Mouse (Mus musculus) forebrain, postnatal 0 days (tissue): ENCODE results near the gene Ifna4. TPM values are rescaled to one million over a fixed set of nuclear protein-coding genes. Genes with fewer than 3 reads are reported as not detected.

Experiments
- ATAC-seq: fragments of 200-750 bp; cut with Nextera tagmentation; 2 replicates; pipeline ENCODE4 v1.8.0; 2017; ENCODE audit warnings: mild to moderate bottlenecking, moderate library complexity
- DNase-seq: peaks from one replicate; pipeline ENCODE4 v3.0.0-alpha.2; 2015
- H3K27ac ChIP-seq: fragments of 300-500 bp; sonication (generic); 2 replicates; pipeline ENCODE4 v1.5.1; 2014; ENCODE audit warnings: low read depth, mild to moderate bottlenecking, antibody characterized with exemption, low read length, moderate library complexity, mixed read lengths
- H3K27me3 ChIP-seq: fragments of 300-500 bp; sonication (generic); 2 replicates; pipeline ENCODE4 v1.6.1; 2014; ENCODE audit warnings: mild to moderate bottlenecking, low read length, mixed read lengths; ENCODE audit not compliant: insufficient read depth
- H3K36me3 ChIP-seq: fragments of 300-500 bp; sonication (generic); 2 replicates; pipeline ENCODE4 v1.6.1; 2014; ENCODE audit warnings: mild to moderate bottlenecking, moderate library complexity; ENCODE audit not compliant: insufficient read depth
- H3K4me1 ChIP-seq: fragments of 300-500 bp; sonication (generic); 2 replicates; pipeline ENCODE4 v1.6.1; 2014; ENCODE audit warnings: antibody characterized with exemption; ENCODE audit not compliant: insufficient read depth
- H3K4me2 ChIP-seq: fragments of 300-500 bp; sonication (generic); 2 replicates; pipeline ENCODE4 v1.6.1; 2014; ENCODE audit warnings: low read depth, mild to moderate bottlenecking, moderate library complexity
- H3K4me3 ChIP-seq: fragments of 300-500 bp; sonication (generic); 2 replicates; pipeline ENCODE4 v1.5.1; 2014; ENCODE audit warnings: low read depth, low read length, mixed read lengths
- H3K9ac ChIP-seq: fragments of 300-500 bp; sonication (generic); 2 replicates; pipeline ENCODE4 v1.6.1; 2014; ENCODE audit warnings: mild to moderate bottlenecking
- H3K9me3 ChIP-seq: fragments of 300-500 bp; sonication (generic); 2 replicates; pipeline ENCODE4 v1.6.1; 2016; ENCODE audit warnings: low read length
- CTCF ChIP-seq: sonication (generic); IDR thresholded peaks from 2 replicates; pipeline ENCODE4 v1.5.1; 2016; ENCODE audit warnings: antibody characterized with exemption, control low read depth, low read depth
- WGBS: fragments of 180-500 bp; shearing (Covaris S2); extraction: QIAGEN DNeasy Blood & Tissue Kit; methylation state at CpG from one replicate; pipeline ENCODE4 v1.1.7; 2014; 5-methylcytosine and 5-hydroxymethylcytosine counted together
- polyA plus RNA-seq: library from polyadenylated mRNA; unstranded; fragments of >200 nt; fragmentation: Nextera tagmentation; extraction: Ambion mirVana; gene quantifications from 2 replicates; pipeline ENCODE4 v1.2.1, GENCODE M21; 2015
- total RNA-seq: library from RNA; depleted of rRNA; stranded (reverse); fragments of >200 nt; gene quantifications from 2 replicates; pipeline ENCODE4 v1.2.3, GENCODE M21; 2014

Ifna4 gene
- total and polyA plus RNA-seq, 2 experiments from 2014 or later, result not detected

DNA sequence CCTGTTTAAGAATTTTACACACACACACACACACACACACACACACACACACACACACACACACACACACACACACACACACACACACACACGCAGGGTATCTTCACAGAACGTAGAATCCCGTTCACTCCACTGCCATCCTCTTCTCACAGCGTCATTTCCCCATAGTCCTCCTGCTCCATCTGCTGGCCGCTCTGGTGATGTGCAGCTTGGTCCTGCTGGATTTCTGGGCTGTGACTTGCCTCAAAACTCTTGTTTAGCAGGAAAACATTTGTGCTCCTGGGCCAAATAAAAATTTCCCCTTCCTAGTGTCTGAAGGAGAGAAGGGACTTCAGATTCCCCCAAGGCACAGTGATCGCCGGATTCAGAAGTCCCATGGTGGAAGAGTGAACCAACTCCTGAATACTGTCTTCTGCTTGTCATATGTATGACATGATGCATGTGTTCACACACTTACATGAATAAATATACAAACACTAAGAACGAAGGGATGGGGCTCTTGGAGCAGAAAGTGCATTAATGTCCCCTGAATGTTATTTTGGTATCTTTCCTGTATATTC is 25.8 kb downstream of the Ifna4 start:
- under 1% methylated on average over 8 of the region's 8 CpGs for WGBS
- DNase-seq (peak; percentile 85), ATAC-seq (peak; percentile 85)
- H3K9ac ChIP-seq, result no peak overlapping the region
- peak overlapping the region; percentile 75 for H3K4me2 ChIP-seq
- H3K27ac ChIP-seq, result no peak overlapping the region
- TF ChIP-seq CTCF, result peak; percentile 94
- H3K36me3 ChIP-seq, result no peaks in the 10 kb centered on the region
- no peaks in the 10 kb centered on the region for H3K9me3 ChIP-seq
- H3K4me1 ChIP-seq, result no peaks in the 10 kb centered on the region
- peak overlapping the region; percentile 41 for H3K4me3 ChIP-seq
- no peaks in the 10 kb centered on the region for H3K27me3 ChIP-seq

DNA sequence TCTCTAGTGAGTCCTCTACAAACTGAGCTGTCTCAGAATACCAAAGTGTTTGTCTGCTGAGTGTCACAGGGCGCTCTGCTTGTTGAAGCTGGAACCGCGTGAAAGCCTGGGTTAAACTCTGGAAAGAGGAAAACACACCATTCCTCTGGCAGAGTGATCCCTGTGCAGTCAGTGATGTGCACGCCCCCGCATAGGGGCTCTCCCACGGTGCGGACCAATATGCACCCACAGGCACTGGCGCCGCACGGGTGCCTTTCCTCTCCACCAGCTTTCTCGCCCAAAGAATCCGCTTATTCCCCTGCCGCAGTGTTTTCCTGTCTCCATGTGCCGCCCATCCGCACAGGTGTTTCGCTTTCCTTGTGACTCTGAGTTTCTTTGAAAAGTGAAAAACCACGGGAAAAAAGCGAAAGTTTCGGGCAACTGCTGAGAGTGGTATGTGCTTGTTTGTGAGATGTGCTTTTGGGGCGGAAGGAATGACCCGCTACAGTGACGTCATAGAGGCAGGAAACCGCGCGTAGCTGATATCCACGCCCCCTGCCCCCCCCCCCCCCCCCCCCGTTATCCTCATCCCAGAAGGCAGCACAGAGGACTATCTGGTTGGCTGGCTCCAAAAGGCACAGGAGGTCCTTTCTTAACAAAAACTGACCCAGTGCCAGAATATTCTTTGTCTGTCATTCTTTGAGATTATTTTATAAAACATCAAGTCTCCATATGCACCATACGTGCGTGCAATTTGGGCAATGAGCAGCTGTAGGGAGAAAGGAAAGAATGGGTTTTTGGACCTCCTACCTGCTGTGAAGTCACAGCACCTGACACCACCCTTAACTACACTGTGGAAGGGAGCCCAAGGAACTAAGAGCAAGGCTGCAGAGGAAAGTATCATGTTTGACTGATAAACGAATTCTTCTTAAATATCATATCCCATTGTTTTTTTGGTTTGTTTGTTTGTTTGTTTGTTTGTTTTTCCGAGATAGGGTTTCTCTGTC is 26.6 kb downstream of the Ifna4 start:
- Histone ChIP-seq H3K4me3 (peak overlapping the region; percentile 41), H3K27me3 (no peaks in the 10 kb centered on the region), H3K9ac (peak overlapping the region; percentile 43), H3K4me1 (no peaks in the 10 kb centered on the region), H3K27ac (no peak overlapping the region), H3K9me3 (no peaks in the 10 kb centered on the region), H3K4me2 (peak overlapping the region; percentile 75), H3K36me3 (no peaks in the 10 kb centered on the region)
- peak; percentile 62 for DNase-seq
- peak; percentile 72 for ATAC-seq
- 8% methylated on average over 31 of the region's 31 CpGs for WGBS
- TF ChIP-seq CTCF, result no peak

DNA sequence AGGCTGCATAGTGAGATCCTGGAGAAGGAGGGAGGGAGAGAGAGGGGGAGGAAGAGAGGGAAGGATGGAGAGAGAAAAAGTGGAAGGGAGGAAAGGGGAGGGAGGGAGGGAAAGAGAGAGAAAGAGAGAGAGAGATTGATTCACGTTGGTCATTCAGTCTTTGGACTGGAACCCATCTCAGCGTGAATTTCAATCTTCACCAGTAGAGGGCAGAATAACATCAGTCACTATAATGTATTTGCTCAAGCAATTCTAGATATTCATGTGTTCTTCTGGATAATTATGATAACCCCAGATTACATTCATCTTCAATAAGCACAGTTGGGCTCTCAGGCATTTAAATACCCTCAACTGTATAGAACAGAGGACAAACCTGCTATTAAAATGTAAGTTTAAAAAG is 31.0 kb downstream of the Ifna4 start:
- Histone ChIP-seq H3K9ac (no peak overlapping the region), H3K4me3 (no peak overlapping the region), H3K4me1 (no peaks in the 10 kb centered on the region), H3K27ac (no peak overlapping the region), H3K27me3 (no peaks in the 10 kb centered on the region), H3K36me3 (no peaks in the 10 kb centered on the region), H3K4me2 (no peak overlapping the region), H3K9me3 (no peaks in the 10 kb centered on the region)
- peak; percentile 79 for TF ChIP-seq CTCF
- WGBS, result 0% methylated on average over 2 of the region's 2 CpGs
- DNase-seq, result peak; percentile 63
- ATAC-seq, result no peak

DNA sequence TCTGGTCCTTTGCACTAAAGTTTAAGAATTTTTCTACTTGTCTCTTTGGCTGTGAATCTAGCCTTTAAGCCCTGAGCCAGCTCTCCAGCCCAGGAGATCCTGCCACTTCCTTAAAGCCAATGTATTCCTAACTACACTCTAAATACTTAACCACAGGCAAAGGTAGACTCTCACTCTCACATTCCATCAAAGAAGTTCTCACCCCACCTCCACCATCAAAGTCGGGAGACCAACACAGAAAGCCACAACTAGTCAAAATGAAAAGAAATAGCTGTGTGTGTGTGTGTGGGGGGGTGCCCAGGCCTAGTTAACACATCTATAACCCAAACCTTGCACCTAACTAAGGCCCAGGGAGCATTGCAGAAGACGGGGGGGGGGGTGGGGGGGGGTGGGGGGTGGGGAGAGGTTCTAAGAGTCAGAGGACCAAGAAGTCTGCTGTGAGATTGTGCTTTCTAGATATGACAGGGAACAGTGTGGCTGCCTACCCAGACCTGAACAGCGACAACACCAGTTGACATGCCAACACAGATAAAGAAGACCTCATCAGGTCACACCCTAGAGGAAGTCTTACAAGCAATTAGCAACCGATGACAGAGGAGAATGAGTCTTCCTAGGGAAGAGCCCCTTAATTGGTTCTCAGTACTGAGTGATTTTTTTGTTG is 33.9 kb downstream of the Ifna4 start:
- 84% methylated on average over 3 of the region's 4 CpGs for WGBS
- H3K4me2 ChIP-seq, result no peak overlapping the region
- DNase-seq, result no peak
- H3K27me3 ChIP-seq, result no peaks in the 10 kb centered on the region
- no peak overlapping the region for H3K9ac ChIP-seq
- H3K9me3 ChIP-seq, result no peaks in the 10 kb centered on the region
- no peaks in the 10 kb centered on the region for H3K4me1 ChIP-seq
- no peak for TF ChIP-seq CTCF
- no peak for ATAC-seq
- no peaks in the 10 kb centered on the region for H3K36me3 ChIP-seq
- H3K27ac ChIP-seq, result no peak overlapping the region
- no peak overlapping the region for H3K4me3 ChIP-seq

DNA sequence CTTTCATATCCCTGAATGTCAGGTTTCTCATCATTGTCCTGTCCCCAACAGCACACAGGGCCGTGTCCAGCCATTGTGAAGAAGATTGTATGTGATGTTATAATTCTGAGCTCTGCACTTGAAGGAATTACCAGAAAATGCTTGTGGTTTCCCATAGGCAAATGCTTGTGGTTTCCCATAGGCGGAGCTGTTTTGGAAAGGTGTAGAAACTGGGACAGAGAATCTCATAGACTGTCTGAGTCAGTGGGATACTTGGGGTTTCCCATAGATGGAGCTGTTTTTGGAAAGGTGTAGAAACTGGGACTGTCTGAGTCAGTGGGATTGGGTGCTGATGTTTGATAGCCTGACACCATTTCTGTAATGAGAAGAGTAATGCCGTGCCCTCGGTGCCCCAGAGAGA is 34.9 kb downstream of the Ifna4 start:
- H3K9ac ChIP-seq, result no peak overlapping the region
- no peaks in the 10 kb centered on the region for H3K9me3 ChIP-seq
- no peaks in the 10 kb centered on the region for H3K36me3 ChIP-seq
- ATAC-seq, result no peak
- H3K4me1 ChIP-seq, result no peaks in the 10 kb centered on the region
- no peaks in the 10 kb centered on the region for H3K27me3 ChIP-seq
- no peak overlapping the region for H3K4me2 ChIP-seq
- no peak for DNase-seq
- no peak overlapping the region for H3K4me3 ChIP-seq
- no peak overlapping the region for H3K27ac ChIP-seq
- TF ChIP-seq CTCF, result no peak
- WGBS, result 85% methylated on average over 4 of the region's 4 CpGs

DNA sequence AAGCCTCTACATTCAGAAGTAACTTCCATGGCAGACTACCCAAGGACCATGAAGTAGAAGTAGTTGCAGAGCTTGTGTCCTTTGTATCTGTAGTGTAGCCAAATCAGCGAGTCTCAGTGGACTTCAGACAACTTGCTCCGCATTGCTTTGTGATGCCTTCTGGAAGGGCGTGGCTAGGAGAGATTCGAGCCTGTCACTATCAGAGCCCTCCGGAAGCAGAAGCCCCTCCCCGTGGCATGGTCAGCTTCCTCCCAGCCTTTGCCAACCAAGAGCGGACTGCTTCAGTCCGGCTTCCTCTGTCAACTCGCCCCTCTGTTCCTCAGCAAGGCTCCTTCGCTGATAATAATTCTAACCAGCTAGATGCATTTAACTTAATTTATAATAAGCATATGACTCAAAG is 36.6 kb downstream of the Ifna4 start:
- Histone ChIP-seq H3K27ac (no peak overlapping the region), H3K36me3 (no peaks in the 10 kb centered on the region), H3K4me3 (no peak overlapping the region), H3K9me3 (no peaks in the 10 kb centered on the region), H3K27me3 (no peaks in the 10 kb centered on the region), H3K9ac (no peak overlapping the region), H3K4me1 (no peaks in the 10 kb centered on the region), H3K4me2 (no peak overlapping the region)
- TF ChIP-seq CTCF, result no peak
- ATAC-seq (no peak), DNase-seq (no peak)
- WGBS, result 51% methylated on average over 10 of the region's 10 CpGs

DNA sequence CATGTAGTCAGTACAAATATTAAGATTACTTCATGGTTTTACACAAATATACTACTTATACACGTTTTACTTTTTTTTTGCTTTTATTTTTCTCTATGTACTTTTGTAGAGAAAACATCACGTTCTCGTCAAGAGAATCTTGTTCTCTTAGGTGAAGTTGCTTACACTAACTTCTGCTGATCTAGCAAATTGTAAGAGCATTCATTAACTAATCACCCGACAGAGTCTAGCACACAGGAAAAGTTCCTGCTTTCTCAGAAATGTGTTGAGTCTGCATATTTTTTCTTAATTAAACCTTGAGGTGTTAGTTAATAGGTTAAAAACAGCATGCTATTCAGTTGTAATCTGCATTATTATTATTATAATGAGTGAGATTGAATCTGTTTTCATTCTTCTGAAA is 37.1 kb downstream of the Ifna4 start:
- Histone ChIP-seq H3K27ac (no peak overlapping the region), H3K9me3 (no peaks in the 10 kb centered on the region), H3K4me2 (no peak overlapping the region), H3K27me3 (no peaks in the 10 kb centered on the region), H3K36me3 (no peaks in the 10 kb centered on the region), H3K4me1 (no peaks in the 10 kb centered on the region), H3K9ac (no peak overlapping the region), H3K4me3 (no peak overlapping the region)
- TF ChIP-seq CTCF, result no peak
- no peak for DNase-seq
- WGBS, result 64% methylated on average over 4 of the region's 4 CpGs
- no peak for ATAC-seq
